Mouse (Mus musculus): ENCODE results near the gene Scn2a. TPM values are rescaled to one million over a fixed set of nuclear protein-coding genes. Genes with fewer than 3 reads are reported as not detected.
"Not testable (repeated sequence)": the region's sequence is repeated elsewhere in the genome, so short reads cannot be mapped to it uniquely, and the experiment has no call there.

Gene Scn2a
- total RNA-seq, 1 experiment from 2014 or later: 1.5 TPM

GRCm38 (mm10) chr2:65700246-65700645 lies 79.7 kb downstream of the Scn2a start:
- no peak for DNase-seq

DNA sequence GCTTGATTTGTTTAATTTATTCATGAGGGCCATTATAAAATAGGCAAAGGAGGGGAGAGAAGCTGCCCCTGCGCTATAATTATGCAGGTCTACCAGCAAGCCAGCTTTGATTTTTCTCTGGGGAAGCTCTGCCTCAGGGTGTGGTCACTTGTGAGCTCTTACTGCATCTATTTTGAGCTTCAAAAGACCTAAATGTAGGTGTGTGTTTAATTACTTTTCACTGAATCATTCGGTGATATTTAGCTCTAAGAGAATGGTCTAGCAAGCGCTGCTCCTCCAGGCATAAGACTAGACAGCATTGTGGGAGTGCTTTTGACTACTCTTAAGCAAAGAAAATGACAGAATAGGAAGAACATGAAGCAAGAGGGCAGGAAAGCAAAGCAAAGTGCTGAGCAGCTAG lies 80.6 kb downstream of the Scn2a start:
- no peak for DNase-seq

DNA sequence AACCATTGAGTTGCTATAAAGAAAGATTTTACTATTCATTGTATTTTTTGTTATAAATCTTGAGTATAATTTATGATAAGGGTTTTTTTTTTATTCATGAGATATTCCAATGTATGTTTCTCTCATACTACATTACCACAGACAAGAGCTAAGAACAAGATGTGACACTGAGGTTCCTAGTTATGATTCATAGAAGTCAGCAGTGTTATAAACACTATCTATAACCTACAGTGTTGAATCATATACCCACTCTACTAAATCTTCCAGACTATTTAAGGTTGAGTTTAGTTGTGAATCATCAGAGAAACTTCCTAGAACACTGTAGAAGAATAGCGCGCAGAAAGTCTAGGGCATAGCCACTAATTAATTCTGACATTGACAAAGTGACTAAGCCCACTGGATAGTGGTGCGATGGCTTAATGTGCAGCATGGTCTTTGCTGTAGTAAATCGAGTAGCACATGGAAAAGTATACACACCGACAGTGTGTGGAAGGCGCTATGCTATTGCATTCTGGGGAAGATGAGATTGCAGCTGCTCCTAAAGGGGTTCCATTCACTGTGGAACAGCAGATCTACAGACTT lies 101.7 kb downstream of the Scn2a start:
- DNase-seq: no peak

- no peak for DNase-seq
These were observed 124.8 kb downstream of the Scn2a start for GRCm38 (mm10) chr2:65745400-65745799.

GRCm38 (mm10) chr2:65782442-65782841 lies 161.9 kb downstream of the Scn2a start:
- no peak for DNase-seq

DNA sequence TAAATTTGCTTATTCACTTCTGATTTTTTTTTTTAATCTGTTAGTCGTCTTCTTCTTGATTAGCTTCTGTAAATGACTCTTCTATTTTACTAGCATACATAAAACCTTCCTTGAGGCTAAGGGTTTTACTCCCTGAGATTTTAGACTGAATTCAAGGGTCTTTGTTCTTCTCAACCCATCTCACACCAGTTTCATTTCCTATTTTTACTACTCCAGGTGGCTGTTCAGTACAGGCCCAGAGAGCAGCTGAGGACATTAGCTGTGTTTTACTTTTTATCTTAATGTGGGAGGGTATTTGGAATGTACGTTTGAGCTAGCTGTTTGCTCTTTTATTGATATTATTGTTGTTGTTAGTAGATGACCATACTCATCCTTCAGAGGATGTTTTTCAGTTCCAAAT lies 162.8 kb downstream of the Scn2a start:
- no peak for DNase-seq

DNA sequence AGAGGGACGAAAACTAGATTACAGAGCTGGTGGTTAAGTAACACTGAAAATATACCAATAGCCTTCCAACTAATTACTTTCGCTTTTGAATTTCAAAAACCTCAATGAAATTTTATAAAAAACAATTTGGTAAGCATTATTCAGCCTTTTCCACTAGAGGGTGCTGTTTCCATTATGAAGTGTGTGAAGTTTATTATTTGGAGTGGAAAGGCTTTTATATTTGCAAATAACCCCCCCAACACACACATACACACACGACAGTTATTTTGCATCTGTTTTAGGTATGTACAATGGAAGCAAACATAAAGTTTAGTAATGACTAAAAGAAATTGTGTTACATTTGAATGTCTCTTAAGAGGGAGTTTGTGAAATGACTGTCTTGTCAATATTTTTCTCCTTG lies 171.9 kb downstream of the Scn2a start:
- no peak for DNase-seq

DNA sequence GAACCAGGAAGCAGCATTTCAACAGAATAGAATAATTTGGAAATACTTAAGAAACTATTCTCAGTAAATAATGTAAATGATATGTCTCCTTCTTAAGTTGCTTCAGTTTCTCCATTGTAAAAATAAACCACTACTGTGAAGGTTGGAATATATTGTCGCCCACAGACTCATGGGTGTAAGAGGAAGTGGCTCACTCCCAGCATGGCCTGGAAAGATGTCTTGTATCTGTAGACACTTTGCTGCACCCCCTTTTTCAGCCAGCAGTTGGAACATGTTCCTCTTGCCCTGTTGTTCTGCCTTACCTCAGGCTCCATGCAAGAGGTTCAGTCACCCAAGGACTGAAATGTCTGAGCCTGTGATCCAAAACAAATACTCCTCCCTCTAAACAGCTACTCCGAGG lies 173.0 kb downstream of the Scn2a start:
- DNase-seq: no peak

- DNase-seq: no peak
These were observed 180.6 kb downstream of the Scn2a start for GRCm38 (mm10) chr2:65801054-65801709.

DNA sequence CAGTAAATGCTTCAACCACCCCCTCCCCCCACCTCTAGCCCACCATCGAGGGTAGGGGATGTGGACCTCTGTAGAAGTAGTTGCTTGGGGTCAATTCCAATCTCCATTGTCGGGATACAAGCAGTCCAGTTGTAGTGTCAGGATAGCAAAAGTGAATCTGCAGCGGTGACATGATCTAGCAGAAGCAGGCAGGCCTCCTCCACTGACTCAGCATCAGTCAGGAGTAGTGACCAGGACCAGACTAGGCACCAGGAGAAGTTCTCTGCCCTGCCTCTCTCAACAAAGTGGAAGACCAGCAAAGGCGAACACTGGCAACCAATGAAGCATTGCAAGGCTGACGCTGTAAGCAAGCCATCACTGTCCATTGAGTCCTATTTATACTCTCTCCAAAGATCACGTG lies 186.0 kb downstream of the Scn2a start:
- DNase-seq: no peak

DNA sequence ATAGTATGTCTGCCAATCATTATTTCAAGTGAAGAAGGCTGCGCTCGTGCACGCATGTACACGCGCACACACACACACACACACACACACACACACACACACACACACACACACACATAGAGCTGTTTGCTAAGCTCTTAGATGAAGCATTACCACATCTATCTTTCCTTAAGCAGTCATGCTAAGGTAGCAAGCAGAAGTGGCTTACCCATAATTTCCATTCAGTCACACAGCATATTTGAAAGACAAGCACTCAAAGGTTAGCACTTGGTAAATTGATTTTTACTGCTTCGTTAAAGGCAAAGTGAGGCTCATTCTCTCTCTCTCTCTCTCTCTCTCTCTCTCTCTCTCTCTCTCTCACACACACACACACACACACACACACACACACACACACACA lies 190.6 kb downstream of the Scn2a start:
- DNase-seq: not testable (repeated sequence)

Other genes with a start within 250 kb of the Scn2a start
- gene Scn3a, start 53.1 kb upstream of the Scn2a start, total RNA-seq (2021): 2.8 and 4.0 TPM in 2 replicates
- 0.76 and 0.91 TPM in 2 replicates for gene Csrnp3, start 225.0 kb downstream of the Scn2a start, total RNA-seq (2021)